Mouse (Mus musculus): Measurements from ENCODE around the gene 2310022B05Rik.

GRCm38 (mm10) chr8:124658415-124658814 is 4.8 kb downstream of the 2310022B05Rik start:
- TF ChIP-seq CTCF (conservative IDR thresholded peaks at IDR 0.05; ENCODE audit: low read length), result no peak
- no peak for TF ChIP-seq POU5F1 (IDR thresholded peaks at IDR 0.05; ENCODE audit: borderline replicate concordance, low read length)
- TF ChIP-seq NANOG (IDR thresholded peaks at IDR 0.05; ENCODE audit: borderline replicate concordance, low read length), result no peak
